Mouse (Mus musculus): ENCODE data around the gene Terf2. TPM values are rescaled to one million over a fixed set of nuclear protein-coding genes. Genes with fewer than 3 reads are reported as not detected.

Gene Terf2
- polyA plus RNA-seq, 1 experiment from 2014 or later: 14.8 TPM

- no peak overlapping the region for H3K4me3 ChIP-seq (ENCODE audit: low read length)
- H3K4me2 ChIP-seq (replicated peaks; ENCODE audit: low read depth, low read length): no peak overlapping the region
- H3K9me3 ChIP-seq (ENCODE audit: low read length): no peaks in the 10 kb centered on the region
- peaks cover 10% of the 10 kb centered on the region; the same call in 1 of the 2 replicates for H3K4me1 ChIP-seq (ENCODE audit: insufficient read depth, low read length)
- ATAC-seq (ENCODE audit: low FRiP score, low TSS enrichment): no peak
- WGBS: 7% methylated on average over 4 of the region's 4 CpGs
- no peaks in the 10 kb centered on the region for H3K27me3 ChIP-seq (ENCODE audit: insufficient read depth, low read length)
- no peak overlapping the region for H3K9ac ChIP-seq (replicated peaks; ENCODE audit: low read length)
- H3K27ac ChIP-seq (ENCODE audit: low read length): no peak overlapping the region
- H3K36me3 ChIP-seq (ENCODE audit: insufficient read depth, low read length): no peaks in the 10 kb centered on the region
These were observed 8.2 kb upstream of the Terf2 start for GRCm38 (mm10) chr8:107104547-107104946.

- ATAC-seq (ENCODE audit: low FRiP score, low TSS enrichment): no peak
These were observed 4.3 kb upstream of the Terf2 start for GRCm38 (mm10) chr8:107100635-107101034.

GRCm38 (mm10) chr8:107095717-107096365 lies 506 bp downstream of the Terf2 start:
- peak; percentile 88 for ATAC-seq (ENCODE audit: low FRiP score, low TSS enrichment)
- peaks cover 20% of the 10 kb centered on the region; the same call in 1 of the 2 replicates for H3K4me1 ChIP-seq (ENCODE audit: insufficient read depth, low read length)
- H3K4me2 ChIP-seq (replicated peaks; ENCODE audit: low read depth, low read length): peak overlapping the region; percentile 75
- H3K9ac ChIP-seq (replicated peaks; ENCODE audit: low read length): peak overlapping the region; percentile 89
- WGBS: under 1% methylated on average over 43 of the region's 53 CpGs
- no peaks in the 10 kb centered on the region for H3K27me3 ChIP-seq (ENCODE audit: insufficient read depth, low read length)
- peak overlapping the region; percentile 92 for H3K27ac ChIP-seq (ENCODE audit: low read length)
- peaks cover 20% of the 10 kb centered on the region for H3K36me3 ChIP-seq (ENCODE audit: insufficient read depth, low read length)
- H3K9me3 ChIP-seq (ENCODE audit: low read length): no peaks in the 10 kb centered on the region
- H3K4me3 ChIP-seq (ENCODE audit: low read length): peak overlapping the region; percentile 88

More at GRCm38 (mm10) chr8:107100635-107101034, 4.3 kb upstream of the Terf2 start:
- H3K27ac ChIP-seq (ENCODE audit: low read length): no peak overlapping the region
- H3K27me3 ChIP-seq (ENCODE audit: insufficient read depth, low read length): no peaks in the 10 kb centered on the region
- WGBS: 88% methylated on average over 2 of the region's 2 CpGs
- no peak overlapping the region for H3K9ac ChIP-seq (replicated peaks; ENCODE audit: low read length)
- 0 out of 2 replicates have a peak, but pooled peaks cover 4% of the 10 kb centered on the region for H3K4me1 ChIP-seq (ENCODE audit: insufficient read depth, low read length)
- no peak overlapping the region for H3K4me3 ChIP-seq (ENCODE audit: low read length)
- H3K4me2 ChIP-seq (replicated peaks; ENCODE audit: low read depth, low read length): no peak overlapping the region
- H3K9me3 ChIP-seq (ENCODE audit: low read length): no peaks in the 10 kb centered on the region
- H3K36me3 ChIP-seq (ENCODE audit: insufficient read depth, low read length): no peaks in the 10 kb centered on the region

- H3K4me1 ChIP-seq (ENCODE audit: insufficient read depth, low read length): peaks cover 17% of the 10 kb centered on the region; the same call in 1 of the 2 replicates
- H3K4me3 ChIP-seq (ENCODE audit: low read length): no peak overlapping the region
- ATAC-seq (ENCODE audit: low FRiP score, low TSS enrichment): no peak
- no peaks in the 10 kb centered on the region for H3K27me3 ChIP-seq (ENCODE audit: insufficient read depth, low read length)
- peaks cover 6% of the 10 kb centered on the region; the same call in 1 of the 2 replicates for H3K9me3 ChIP-seq (ENCODE audit: low read length)
- H3K9ac ChIP-seq (replicated peaks; ENCODE audit: low read length): no peak overlapping the region
- H3K27ac ChIP-seq (ENCODE audit: low read length): no peak overlapping the region
- no peak overlapping the region for H3K4me2 ChIP-seq (replicated peaks; ENCODE audit: low read depth, low read length)
- WGBS: over 99% methylated on average over 7 of the region's 7 CpGs
- peaks cover 59% of the 10 kb centered on the region for H3K36me3 ChIP-seq (ENCODE audit: insufficient read depth, low read length)
These were observed 5.8 kb downstream of the Terf2 start for GRCm38 (mm10) chr8:107090531-107090930.

- WGBS: 95% methylated on average over 5 of the region's 5 CpGs
- H3K9ac ChIP-seq (replicated peaks; ENCODE audit: low read length): no peak overlapping the region
These were observed 7.8 kb downstream of the Terf2 start for GRCm38 (mm10) chr8:107088526-107089063.

GRCm38 (mm10) chr8:107086018-107086417 lies 10.3 kb downstream of the Terf2 start:
- Histone ChIP-seq H3K27me3 (ENCODE audit: insufficient read depth, low read length) (no peaks in the 10 kb centered on the region), H3K4me2 (replicated peaks; ENCODE audit: low read depth, low read length) (no peak overlapping the region), H3K27ac (ENCODE audit: low read length) (no peak overlapping the region), H3K9me3 (ENCODE audit: low read length) (peaks cover 6% of the 10 kb centered on the region; the same call in 1 of the 2 replicates), H3K4me3 (ENCODE audit: low read length) (no peak overlapping the region), H3K4me1 (ENCODE audit: insufficient read depth, low read length) (no peaks in the 10 kb centered on the region), H3K36me3 (ENCODE audit: insufficient read depth, low read length) (peaks cover 72% of the 10 kb centered on the region), H3K9ac (replicated peaks; ENCODE audit: low read length) (no peak overlapping the region)
- 98% methylated on average over 5 of the region's 5 CpGs for WGBS
- ATAC-seq (ENCODE audit: low FRiP score, low TSS enrichment): no peak

More at GRCm38 (mm10) chr8:107088526-107089063, 7.8 kb downstream of the Terf2 start:
- Histone ChIP-seq H3K4me3 (ENCODE audit: low read length) (no peak overlapping the region), H3K27ac (ENCODE audit: low read length) (no peak overlapping the region), H3K27me3 (ENCODE audit: insufficient read depth, low read length) (no peaks in the 10 kb centered on the region), H3K36me3 (ENCODE audit: insufficient read depth, low read length) (peaks cover 70% of the 10 kb centered on the region), H3K4me1 (ENCODE audit: insufficient read depth, low read length) (no peaks in the 10 kb centered on the region; the same call in 1 of the 2 replicates), H3K9me3 (ENCODE audit: low read length) (peaks cover 6% of the 10 kb centered on the region; the same call in 1 of the 2 replicates), H3K4me2 (replicated peaks; ENCODE audit: low read depth, low read length) (no peak overlapping the region)
- no peak for ATAC-seq (ENCODE audit: low FRiP score, low TSS enrichment)

- no peak overlapping the region for H3K4me3 ChIP-seq (ENCODE audit: low read length)
- no peaks in the 10 kb centered on the region for H3K27me3 ChIP-seq (ENCODE audit: insufficient read depth, low read length)
- H3K9me3 ChIP-seq (ENCODE audit: low read length): peaks cover 6% of the 10 kb centered on the region; the same call in 1 of the 2 replicates
- WGBS: 97% methylated on average over 17 of the region's 17 CpGs
- H3K4me2 ChIP-seq (replicated peaks; ENCODE audit: low read depth, low read length): no peak overlapping the region
- no peak overlapping the region for H3K27ac ChIP-seq (ENCODE audit: low read length)
- peaks cover 72% of the 10 kb centered on the region for H3K36me3 ChIP-seq (ENCODE audit: insufficient read depth, low read length)
- no peaks in the 10 kb centered on the region for H3K4me1 ChIP-seq (ENCODE audit: insufficient read depth, low read length)
- no peak overlapping the region for H3K9ac ChIP-seq (replicated peaks; ENCODE audit: low read length)
- no peak for ATAC-seq (ENCODE audit: low FRiP score, low TSS enrichment)
These were observed 11.0 kb downstream of the Terf2 start for GRCm38 (mm10) chr8:107085358-107085757.

- H3K4me2 ChIP-seq (replicated peaks; ENCODE audit: low read depth, low read length): no peak overlapping the region
- H3K9me3 ChIP-seq (ENCODE audit: low read length): no peaks in the 10 kb centered on the region
- H3K9ac ChIP-seq (replicated peaks; ENCODE audit: low read length): no peak overlapping the region
- ATAC-seq (ENCODE audit: low FRiP score, low TSS enrichment): no peak
- 88% methylated on average over 7 of the region's 7 CpGs for WGBS
- no peak overlapping the region for H3K27ac ChIP-seq (ENCODE audit: low read length)
- H3K36me3 ChIP-seq (ENCODE audit: insufficient read depth, low read length): peaks cover 72% of the 10 kb centered on the region
- no peaks in the 10 kb centered on the region for H3K27me3 ChIP-seq (ENCODE audit: insufficient read depth, low read length)
- no peaks in the 10 kb centered on the region for H3K4me1 ChIP-seq (ENCODE audit: insufficient read depth, low read length)
- no peak overlapping the region for H3K4me3 ChIP-seq (ENCODE audit: low read length)
These were observed 20.0 kb downstream of the Terf2 start for GRCm38 (mm10) chr8:107076239-107076888.

GRCm38 (mm10) chr8:107074128-107074527 lies 22.2 kb downstream of the Terf2 start:
- H3K36me3 ChIP-seq (ENCODE audit: insufficient read depth, low read length): peaks cover 70% of the 10 kb centered on the region

More at GRCm38 (mm10) chr8:107074128-107074527, 22.2 kb downstream of the Terf2 start:
- Histone ChIP-seq H3K4me1 (ENCODE audit: insufficient read depth, low read length) (no peaks in the 10 kb centered on the region), H3K27ac (ENCODE audit: low read length) (no peak overlapping the region), H3K27me3 (ENCODE audit: insufficient read depth, low read length) (no peaks in the 10 kb centered on the region), H3K9me3 (ENCODE audit: low read length) (no peaks in the 10 kb centered on the region), H3K4me3 (ENCODE audit: low read length) (no peak overlapping the region), H3K4me2 (replicated peaks; ENCODE audit: low read depth, low read length) (no peak overlapping the region), H3K9ac (replicated peaks; ENCODE audit: low read length) (no peak overlapping the region)
- ATAC-seq (ENCODE audit: low FRiP score, low TSS enrichment): no peak
- 92% methylated on average over 1 of the region's 1 CpGs for WGBS
